Mouse (Mus musculus): Measurements from ENCODE around the gene Cttnbp2.

Gene Cttnbp2

GRCm38 (mm10) chr6:18514480-18515352, at the start of gene Cttnbp2:
Gene Cttnbp2, minus strand, starts transcription at chr6:18514843.
- CTCF ChIA-PET = no interaction called here

- CTCF ChIA-PET = no interaction called here
Observed at GRCm38 (mm10) chr6:18559019-18559418, 44.4 kb upstream of the Cttnbp2 start.

GRCm38 (mm10) chr6:18547516-18548465, 33.1 kb upstream of the Cttnbp2 start:
- CTCF ChIA-PET = no interaction called here

DNA sequence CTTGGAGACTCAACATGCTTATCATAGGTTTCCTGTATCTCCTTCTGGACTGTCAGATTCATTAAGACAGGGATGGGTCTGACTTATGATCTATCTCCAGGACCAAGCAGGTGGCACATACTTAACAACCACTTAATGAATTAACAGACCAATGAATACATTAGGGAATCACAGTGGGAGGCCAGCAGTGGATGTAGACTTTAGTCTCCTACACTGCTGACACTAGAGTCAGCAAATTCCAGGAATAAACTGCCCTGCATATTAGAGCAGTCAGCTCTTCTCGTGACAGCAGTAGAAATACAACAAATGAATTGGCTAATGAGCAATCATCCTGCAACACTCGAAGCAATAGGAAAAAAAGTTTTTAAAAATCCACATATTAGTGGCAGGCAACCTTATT, 29.2 kb upstream of the Cttnbp2 start:
- CTCF ChIA-PET = no interaction called here

GRCm38 (mm10) chr6:18540396-18540795, 25.8 kb upstream of the Cttnbp2 start:
- CTCF ChIA-PET = no interaction called here

- CTCF ChIA-PET = no interaction called here
Observed at GRCm38 (mm10) chr6:18530394-18530793, 15.8 kb upstream of the Cttnbp2 start.

DNA sequence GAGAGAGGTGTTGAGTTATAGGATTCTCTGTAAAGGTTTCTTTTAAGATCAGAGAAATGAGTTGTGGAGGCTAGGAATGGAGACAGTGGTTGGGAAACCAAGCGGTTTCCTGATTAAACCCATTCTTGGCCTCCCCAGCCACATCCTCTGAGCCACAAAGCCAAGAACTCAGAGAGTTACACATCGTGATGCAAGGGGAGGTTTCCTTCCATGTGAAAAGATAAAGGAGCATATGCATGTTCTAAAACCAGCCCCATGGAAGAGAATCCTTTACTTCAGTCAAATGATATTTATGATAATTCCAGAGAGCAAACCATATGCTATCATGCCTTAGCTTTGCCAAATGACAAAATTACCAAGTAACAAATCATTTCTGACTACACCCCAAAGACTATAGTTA, 3.0 kb upstream of the Cttnbp2 start:
- CTCF ChIA-PET = no interaction called here

- CTCF ChIA-PET = interaction anchor here (0.6 kb wide), 1 partner anchor 416 kb away, joined by 3 read pairs; no protein-coding TSS in a partner anchor
Observed at GRCm38 (mm10) chr6:18513611-18514473, 801 bp downstream of the Cttnbp2 start.

DNA sequence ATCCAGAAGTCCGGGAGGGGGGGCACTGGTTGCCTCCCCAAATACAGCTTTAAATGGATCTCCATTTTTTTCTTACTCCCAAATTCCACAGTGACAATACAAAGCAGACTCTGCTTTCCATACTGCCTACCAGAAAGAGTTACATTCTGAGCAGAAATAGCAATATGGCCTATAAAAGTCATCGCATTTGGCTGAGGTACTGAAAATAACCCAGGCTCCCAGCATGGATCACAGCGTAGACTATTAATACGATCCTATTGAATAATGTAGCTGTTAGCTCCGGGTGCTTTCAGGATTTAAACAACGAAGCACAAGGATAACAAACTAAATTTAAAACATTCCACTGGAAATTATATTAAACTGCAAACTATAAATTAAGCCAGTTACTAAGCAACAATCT, 2.8 kb downstream of the Cttnbp2 start:
- CTCF ChIA-PET = no interaction called here

DNA sequence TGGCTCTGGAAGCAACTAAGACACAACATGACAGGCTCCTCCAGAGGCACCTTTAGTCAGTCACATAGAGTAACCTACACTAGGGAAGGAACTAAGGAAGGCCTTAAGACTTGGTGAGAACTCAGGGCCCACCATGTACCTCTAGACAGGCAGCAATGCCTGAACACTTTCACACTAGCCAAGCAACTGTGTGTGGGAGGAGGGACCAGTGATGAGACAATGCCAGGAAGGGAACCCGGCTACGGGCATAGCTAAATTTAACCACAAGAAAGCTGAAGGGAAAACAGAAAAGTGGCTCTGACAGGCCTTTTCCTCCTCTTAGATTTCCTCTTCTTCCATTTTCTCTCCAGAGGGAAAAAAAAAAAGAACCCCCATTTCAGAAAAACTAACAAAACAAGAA, 6.6 kb downstream of the Cttnbp2 start:
- CTCF ChIA-PET = no interaction called here

GRCm38 (mm10) chr6:18499833-18500232, 14.8 kb downstream of the Cttnbp2 start:
- CTCF ChIA-PET = no interaction called here

DNA sequence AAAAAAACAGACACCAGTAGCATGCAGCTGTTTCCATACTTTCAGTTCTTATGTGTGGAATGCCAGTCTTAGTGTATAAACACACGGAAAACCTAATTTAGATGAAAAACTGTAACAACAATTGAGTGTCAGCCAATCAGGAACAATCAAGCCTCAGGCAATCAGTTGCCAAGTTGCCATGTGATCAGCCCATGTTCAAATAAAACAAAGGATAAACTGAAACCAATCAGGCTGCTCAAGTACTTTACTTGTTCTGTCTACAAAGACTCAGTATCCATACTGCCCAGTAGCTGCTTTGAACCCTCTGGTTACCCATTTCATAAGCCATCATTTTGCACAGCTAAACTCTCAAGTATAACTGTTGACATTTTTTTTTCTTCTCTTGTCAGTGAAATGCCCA, 21.7 kb downstream of the Cttnbp2 start:
- CTCF ChIA-PET = no interaction called here

DNA sequence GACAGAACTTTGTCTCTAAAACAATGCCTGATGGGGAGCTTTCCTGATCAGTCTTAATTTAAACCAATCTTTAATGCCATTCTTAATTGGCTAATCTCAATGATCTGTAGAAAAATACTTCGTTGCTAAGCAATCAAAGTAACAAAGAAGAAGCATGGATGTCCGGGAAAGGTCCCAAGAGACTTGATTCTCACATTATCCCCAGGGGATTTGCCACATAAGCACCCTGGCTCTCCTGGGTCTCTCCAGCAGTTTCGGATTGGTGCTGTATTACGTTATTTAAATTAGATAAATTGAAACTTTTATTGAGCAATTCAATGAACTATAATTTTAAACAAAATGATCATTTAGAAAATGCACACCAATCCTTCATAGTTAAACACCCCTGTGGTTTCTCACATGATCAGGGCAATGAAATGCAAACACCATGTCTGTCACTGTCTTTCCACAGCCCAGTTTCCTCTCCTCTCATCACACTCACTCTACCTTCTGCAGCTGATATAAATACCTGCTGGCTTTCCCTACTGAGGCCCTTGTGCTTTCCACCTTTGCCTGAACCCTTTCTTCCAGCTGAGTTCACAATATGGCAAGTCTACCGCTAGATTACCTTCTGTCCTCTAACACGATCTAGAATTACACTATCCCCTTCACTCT, 22.3 kb downstream of the Cttnbp2 start:
- CTCF ChIA-PET = no interaction called here

DNA sequence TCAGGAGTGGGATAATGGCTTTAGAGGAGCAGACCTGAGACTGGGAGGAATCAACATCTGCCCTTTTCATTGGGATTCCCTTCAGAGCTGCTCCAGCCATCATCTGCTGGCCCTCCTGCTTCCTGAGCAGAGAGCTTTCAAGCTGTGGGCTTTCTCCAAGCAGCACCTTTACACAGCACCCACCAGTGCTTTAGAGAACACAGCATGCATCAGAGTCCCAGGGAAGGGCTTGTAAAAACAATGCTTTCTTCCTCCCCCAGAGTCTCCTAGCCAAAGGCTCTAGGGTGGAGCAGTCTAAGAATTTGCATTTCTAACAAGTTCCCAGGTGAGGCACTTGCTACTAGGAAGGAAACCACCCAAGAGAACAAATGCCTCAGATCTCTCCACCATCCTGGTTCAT, 29.6 kb downstream of the Cttnbp2 start:
- CTCF ChIA-PET = no interaction called here

DNA sequence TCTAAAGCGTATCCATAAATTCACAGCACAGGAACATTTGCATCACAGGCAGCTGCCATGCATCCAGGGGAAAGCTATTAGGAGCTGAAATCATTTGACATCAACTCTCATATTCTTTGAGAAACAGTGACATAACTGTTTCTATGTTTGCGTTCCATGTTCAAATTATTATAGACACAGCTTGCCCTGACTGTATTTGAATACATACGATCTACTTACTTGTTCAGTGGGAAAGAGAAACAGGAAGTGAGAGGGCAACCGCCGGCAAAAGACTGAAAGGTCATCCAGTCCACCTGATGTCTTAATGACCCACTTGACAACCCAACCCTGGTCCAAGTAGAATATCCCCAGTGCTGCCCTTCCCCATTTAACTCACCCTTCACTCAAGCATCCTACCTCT, 30.6 kb downstream of the Cttnbp2 start:
- CTCF ChIA-PET = no interaction called here

DNA sequence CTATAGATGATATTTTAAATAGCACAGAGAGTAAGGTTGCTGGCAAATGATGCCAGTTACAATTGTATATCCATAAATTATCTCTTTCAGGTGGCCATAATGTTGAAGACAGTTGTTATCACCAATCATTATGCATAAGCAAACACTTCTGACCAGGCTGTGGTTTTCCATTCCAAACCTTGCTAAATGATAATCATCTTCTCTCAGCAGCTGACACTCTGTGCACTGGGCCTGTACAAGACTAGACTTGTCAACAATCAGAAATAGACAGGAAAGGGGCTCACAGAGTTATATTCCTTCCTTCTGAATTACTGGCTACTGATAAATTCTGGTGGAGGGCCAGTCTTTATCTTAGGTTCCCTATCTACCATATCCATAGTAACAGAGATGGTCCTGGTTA, 32.1 kb downstream of the Cttnbp2 start:
- CTCF ChIA-PET = no interaction called here

DNA sequence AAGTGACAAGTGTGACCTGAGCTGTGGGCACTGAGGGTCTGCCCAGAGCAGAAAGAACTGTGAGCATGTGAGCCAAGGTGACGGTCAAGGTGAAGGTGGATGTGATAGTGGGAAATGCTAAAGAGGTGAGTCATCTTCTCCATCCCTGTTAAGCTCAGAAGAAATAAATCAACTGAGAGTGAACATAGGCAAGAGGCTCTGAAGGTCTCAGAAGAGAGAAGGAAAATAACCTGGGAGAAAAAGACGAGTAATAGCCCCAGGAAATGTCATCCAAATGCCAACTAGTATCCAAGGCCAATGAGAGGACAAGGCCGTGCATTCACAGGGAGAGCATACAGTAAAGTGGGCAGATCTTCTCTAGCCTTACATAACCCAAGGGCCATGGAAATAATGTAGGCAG, 32.9 kb downstream of the Cttnbp2 start:
- CTCF ChIA-PET = no interaction called here

- CTCF ChIA-PET = no interaction called here
Observed at GRCm38 (mm10) chr6:18477313-18477930, 37.2 kb downstream of the Cttnbp2 start.

- CTCF ChIA-PET = no interaction called here
Observed at GRCm38 (mm10) chr6:18474983-18475382, 39.7 kb downstream of the Cttnbp2 start.

DNA sequence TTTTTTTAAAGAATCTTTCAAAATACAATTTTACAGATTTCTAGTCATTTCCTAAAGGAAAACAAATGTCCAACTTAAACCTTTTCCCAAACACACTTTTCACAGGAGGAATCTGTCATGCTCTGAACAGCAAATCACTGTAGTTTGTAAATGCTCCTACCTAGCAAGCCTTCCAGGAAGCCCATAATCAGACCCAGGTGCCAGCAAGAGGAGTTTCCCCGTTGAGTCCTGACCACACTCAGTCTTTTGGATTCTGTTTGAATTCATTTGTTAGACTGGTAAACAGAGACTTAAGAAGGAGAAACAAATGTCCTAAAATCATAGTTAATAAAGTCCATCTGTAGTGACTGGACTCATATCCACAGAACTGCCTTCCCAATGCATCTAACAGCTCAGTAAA, 40.1 kb downstream of the Cttnbp2 start:
- CTCF ChIA-PET = no interaction called here

- CTCF ChIA-PET = no interaction called here
Observed at GRCm38 (mm10) chr6:18469206-18469605, 45.4 kb downstream of the Cttnbp2 start.
